Mouse (Mus musculus): ENCODE data around the gene Eef2. TPM values are rescaled to one million over a fixed set of nuclear protein-coding genes. Genes with fewer than 3 reads are reported as not detected.

The Eef2 gene
- polyA plus RNA-seq (2014; fragmentation: Illumina TruSeq; extraction: RNeasy Lipid Tissue Mini Kit (QIAGEN cat#74804); ENCODE audit: insufficient read depth, low read depth, low replicate concordance), result 581 TPM

GRCm38 (mm10) chr10:81176466-81177271, at the start of gene Eef2:
Eef2 (plus strand) TSS chr10:81176631.

GRCm38 (mm10) chr10:81134966-81135681, 41.3 kb upstream of the Eef2 start, which contains the start of gene Zbtb7a:
Zbtb7a (plus strand) TSS chr10:81135220.

GRCm38 (mm10) chr10:81167200-81168086, 9.0 kb upstream of the Eef2 start, which contains the start of gene Pias4:
Pias4 (minus strand) TSS chr10:81167923.

GRCm38 (mm10) chr10:81182336-81183333, 6.2 kb downstream of the Eef2 start, which contains the start of gene Dapk3:
Dapk3 (plus strand) TSS chr10:81183005.

GRCm38 (mm10) chr10:81183805-81184204, 7.4 kb downstream of the Eef2 start, which contains the start of gene 4930442H23Rik:
4930442H23Rik (minus strand) TSS chr10:81183849.

GRCm38 (mm10) chr10:81201807-81202758, 25.7 kb downstream of the Eef2 start, which contains the start of gene Nmrk2:
Nmrk2 (minus strand) TSS chr10:81202051.

GRCm38 (mm10) chr10:81230438-81231332, 54.3 kb downstream of the Eef2 start, which contains the start of gene Atcay:
Atcay (minus strand) TSS chr10:81230833.

Other genes starting within 250 kb of the Eef2 start
- gene Gadd45b, start 246.6 kb upstream of the Eef2 start, polyA plus RNA-seq (2014; fragmentation: Illumina TruSeq; extraction: RNeasy Lipid Tissue Mini Kit (QIAGEN cat#74804); ENCODE audit: insufficient read depth, low read depth, low replicate concordance), result 63.5 TPM
- gene Gng7, start 161.7 kb upstream of the Eef2 start, polyA plus RNA-seq (2014; fragmentation: Illumina TruSeq; extraction: RNeasy Lipid Tissue Mini Kit (QIAGEN cat#74804); ENCODE audit: insufficient read depth, low read depth, low replicate concordance), result 1.2 TPM
- not detected for gene Diras1, start 151.0 kb upstream of the Eef2 start, polyA plus RNA-seq (2014; fragmentation: Illumina TruSeq; extraction: RNeasy Lipid Tissue Mini Kit (QIAGEN cat#74804); ENCODE audit: insufficient read depth, low read depth, low replicate concordance)
- 15.7 TPM for gene Slc39a3, start 139.2 kb upstream of the Eef2 start, polyA plus RNA-seq (2014; fragmentation: Illumina TruSeq; extraction: RNeasy Lipid Tissue Mini Kit (QIAGEN cat#74804); ENCODE audit: insufficient read depth, low read depth, low replicate concordance)
- 57.6 TPM for gene Sgta, start 116.5 kb upstream of the Eef2 start, polyA plus RNA-seq (2014; fragmentation: Illumina TruSeq; extraction: RNeasy Lipid Tissue Mini Kit (QIAGEN cat#74804); ENCODE audit: insufficient read depth, low read depth, low replicate concordance)
- 9.9 TPM for gene Thop1, start 106.6 kb upstream of the Eef2 start, polyA plus RNA-seq (2014; fragmentation: Illumina TruSeq; extraction: RNeasy Lipid Tissue Mini Kit (QIAGEN cat#74804); ENCODE audit: insufficient read depth, low read depth, low replicate concordance)
- 0.13 TPM for gene Creb3l3, start 77.8 kb upstream of the Eef2 start, polyA plus RNA-seq (2014; fragmentation: Illumina TruSeq; extraction: RNeasy Lipid Tissue Mini Kit (QIAGEN cat#74804); ENCODE audit: insufficient read depth, low read depth, low replicate concordance)
- 73.9 TPM for gene Map2k2, start 70.7 kb upstream of the Eef2 start, polyA plus RNA-seq (2014; fragmentation: Illumina TruSeq; extraction: RNeasy Lipid Tissue Mini Kit (QIAGEN cat#74804); ENCODE audit: insufficient read depth, low read depth, low replicate concordance)
- gene Zbtb7a, start 41.4 kb upstream of the Eef2 start, polyA plus RNA-seq (2014; fragmentation: Illumina TruSeq; extraction: RNeasy Lipid Tissue Mini Kit (QIAGEN cat#74804); ENCODE audit: insufficient read depth, low read depth, low replicate concordance), result 10.0 TPM
- 10.3 TPM for gene Pias4, start 8.7 kb upstream of the Eef2 start, polyA plus RNA-seq (2014; fragmentation: Illumina TruSeq; extraction: RNeasy Lipid Tissue Mini Kit (QIAGEN cat#74804); ENCODE audit: insufficient read depth, low read depth, low replicate concordance)
- gene Dapk3, start 6.4 kb downstream of the Eef2 start, polyA plus RNA-seq (2014; fragmentation: Illumina TruSeq; extraction: RNeasy Lipid Tissue Mini Kit (QIAGEN cat#74804); ENCODE audit: insufficient read depth, low read depth, low replicate concordance), result 45.1 TPM
- gene 4930442H23Rik, start 7.2 kb downstream of the Eef2 start, polyA plus RNA-seq (2014; fragmentation: Illumina TruSeq; extraction: RNeasy Lipid Tissue Mini Kit (QIAGEN cat#74804); ENCODE audit: insufficient read depth, low read depth, low replicate concordance), result not detected
- gene Nmrk2, start 25.4 kb downstream of the Eef2 start, polyA plus RNA-seq (2014; fragmentation: Illumina TruSeq; extraction: RNeasy Lipid Tissue Mini Kit (QIAGEN cat#74804); ENCODE audit: insufficient read depth, low read depth, low replicate concordance), result not detected
- not detected for gene Atcay, start 54.2 kb downstream of the Eef2 start, polyA plus RNA-seq (2014; fragmentation: Illumina TruSeq; extraction: RNeasy Lipid Tissue Mini Kit (QIAGEN cat#74804); ENCODE audit: insufficient read depth, low read depth, low replicate concordance)
- 1.4 TPM for gene Zfr2, start 56.5 kb downstream of the Eef2 start, polyA plus RNA-seq (2014; fragmentation: Illumina TruSeq; extraction: RNeasy Lipid Tissue Mini Kit (QIAGEN cat#74804); ENCODE audit: insufficient read depth, low read depth, low replicate concordance)
- 1.8 TPM for gene Matk, start 76.3 kb downstream of the Eef2 start, polyA plus RNA-seq (2014; fragmentation: Illumina TruSeq; extraction: RNeasy Lipid Tissue Mini Kit (QIAGEN cat#74804); ENCODE audit: insufficient read depth, low read depth, low replicate concordance)
- gene Mrpl54, start 90.3 kb downstream of the Eef2 start, polyA plus RNA-seq (2014; fragmentation: Illumina TruSeq; extraction: RNeasy Lipid Tissue Mini Kit (QIAGEN cat#74804); ENCODE audit: insufficient read depth, low read depth, low replicate concordance), result 97.6 TPM
- 42.2 TPM for gene Apba3, start 90.3 kb downstream of the Eef2 start, polyA plus RNA-seq (2014; fragmentation: Illumina TruSeq; extraction: RNeasy Lipid Tissue Mini Kit (QIAGEN cat#74804); ENCODE audit: insufficient read depth, low read depth, low replicate concordance)
- 11.5 TPM for gene Tjp3, start 115.0 kb downstream of the Eef2 start, polyA plus RNA-seq (2014; fragmentation: Illumina TruSeq; extraction: RNeasy Lipid Tissue Mini Kit (QIAGEN cat#74804); ENCODE audit: insufficient read depth, low read depth, low replicate concordance)
- 25.9 TPM for gene Pip5k1c, start 116.3 kb downstream of the Eef2 start, polyA plus RNA-seq (2014; fragmentation: Illumina TruSeq; extraction: RNeasy Lipid Tissue Mini Kit (QIAGEN cat#74804); ENCODE audit: insufficient read depth, low read depth, low replicate concordance)
- 14.5 TPM for gene Cactin, start 144.5 kb downstream of the Eef2 start, polyA plus RNA-seq (2014; fragmentation: Illumina TruSeq; extraction: RNeasy Lipid Tissue Mini Kit (QIAGEN cat#74804); ENCODE audit: insufficient read depth, low read depth, low replicate concordance)
- gene Tbxa2r, start 152.1 kb downstream of the Eef2 start, polyA plus RNA-seq (2014; fragmentation: Illumina TruSeq; extraction: RNeasy Lipid Tissue Mini Kit (QIAGEN cat#74804); ENCODE audit: insufficient read depth, low read depth, low replicate concordance), result 6.3 TPM
- gene Gipc3, start 166.6 kb downstream of the Eef2 start, polyA plus RNA-seq (2014; fragmentation: Illumina TruSeq; extraction: RNeasy Lipid Tissue Mini Kit (QIAGEN cat#74804); ENCODE audit: insufficient read depth, low read depth, low replicate concordance), result 2.5 TPM
- 37.1 TPM for gene Hmg20b, start 173.8 kb downstream of the Eef2 start, polyA plus RNA-seq (2014; fragmentation: Illumina TruSeq; extraction: RNeasy Lipid Tissue Mini Kit (QIAGEN cat#74804); ENCODE audit: insufficient read depth, low read depth, low replicate concordance)
- gene Mfsd12, start 180.9 kb downstream of the Eef2 start, polyA plus RNA-seq (2014; fragmentation: Illumina TruSeq; extraction: RNeasy Lipid Tissue Mini Kit (QIAGEN cat#74804); ENCODE audit: insufficient read depth, low read depth, low replicate concordance), result 8.7 TPM
- gene 4930404N11Rik, start 189.2 kb downstream of the Eef2 start, polyA plus RNA-seq (2014; fragmentation: Illumina TruSeq; extraction: RNeasy Lipid Tissue Mini Kit (QIAGEN cat#74804); ENCODE audit: insufficient read depth, low read depth, low replicate concordance), result 3.9 TPM
- 14.4 TPM for gene Fzr1, start 201.9 kb downstream of the Eef2 start, polyA plus RNA-seq (2014; fragmentation: Illumina TruSeq; extraction: RNeasy Lipid Tissue Mini Kit (QIAGEN cat#74804); ENCODE audit: insufficient read depth, low read depth, low replicate concordance)
- gene Dohh, start 207.8 kb downstream of the Eef2 start, polyA plus RNA-seq (2014; fragmentation: Illumina TruSeq; extraction: RNeasy Lipid Tissue Mini Kit (QIAGEN cat#74804); ENCODE audit: insufficient read depth, low read depth, low replicate concordance), result 41.2 TPM
- 1.4 TPM for gene Gm48551, start 207.8 kb downstream of the Eef2 start, polyA plus RNA-seq (2014; fragmentation: Illumina TruSeq; extraction: RNeasy Lipid Tissue Mini Kit (QIAGEN cat#74804); ENCODE audit: insufficient read depth, low read depth, low replicate concordance)
- 1.4 TPM for gene Gm48552, start 212.4 kb downstream of the Eef2 start, polyA plus RNA-seq (2014; fragmentation: Illumina TruSeq; extraction: RNeasy Lipid Tissue Mini Kit (QIAGEN cat#74804); ENCODE audit: insufficient read depth, low read depth, low replicate concordance)
- 4.3 TPM for gene Smim24, start 216.4 kb downstream of the Eef2 start, polyA plus RNA-seq (2014; fragmentation: Illumina TruSeq; extraction: RNeasy Lipid Tissue Mini Kit (QIAGEN cat#74804); ENCODE audit: insufficient read depth, low read depth, low replicate concordance)

All from lung, adult 10 weeks (tissue).